Mouse (Mus musculus) midbrain, embryonic 16.5 days (tissue): ENCODE results near the gene Dusp2. TPM values are rescaled to one million over a fixed set of nuclear protein-coding genes. Genes with fewer than 3 reads are reported as not detected.

ENCODE experiments used
- ATAC-seq: fragments of 200-750 bp; cut with Nextera tagmentation; 2 replicates; pipeline ENCODE4 v1.8.0; 2017; ENCODE audit warnings: moderate TSS enrichment
- H3K27ac ChIP-seq: fragments of 300-500 bp; sonication (generic); 2 replicates; pipeline ENCODE4 v1.5.1; 2014; ENCODE audit warnings: mild to moderate bottlenecking, low read length, mixed read lengths
- H3K27me3 ChIP-seq: fragments of 300-500 bp; sonication (generic); 2 replicates; pipeline ENCODE4 v1.6.1; 2014; ENCODE audit warnings: low read depth, low read length, mixed read lengths; ENCODE audit not compliant: control insufficient read depth, insufficient read depth
- H3K36me3 ChIP-seq: fragments of 300-500 bp; sonication (generic); 2 replicates; pipeline ENCODE4 v1.6.1; 2014; ENCODE audit warnings: mild to moderate bottlenecking, low read length, moderate library complexity, mixed read lengths; ENCODE audit not compliant: control insufficient read depth, insufficient read depth
- H3K4me1 ChIP-seq: fragments of 300-500 bp; sonication (generic); 2 replicates; pipeline ENCODE4 v1.6.1; 2014; ENCODE audit warnings: mild to moderate bottlenecking, low read length, mixed read lengths; ENCODE audit not compliant: control insufficient read depth, insufficient read depth
- H3K4me2 ChIP-seq: fragments of 300-500 bp; sonication (generic); 2 replicates; pipeline ENCODE4 v1.6.1; 2014; ENCODE audit warnings: mild to moderate bottlenecking, low read length, mixed read lengths
- H3K4me3 ChIP-seq: fragments of 300-500 bp; sonication (generic); 2 replicates; pipeline ENCODE4 v1.5.1; 2014; ENCODE audit warnings: low read depth, mild to moderate bottlenecking, low read length, moderate library complexity, mixed read lengths
- H3K9ac ChIP-seq: fragments of 300-500 bp; sonication (generic); 2 replicates; pipeline ENCODE4 v1.6.1; 2014; ENCODE audit warnings: low read depth, low read length, mixed read lengths
- H3K9me3 ChIP-seq: fragments of 300-500 bp; sonication (generic); replicated peaks from 2 replicates; pipeline ENCODE4 v1.6.1; 2014; ENCODE audit warnings: mild to moderate bottlenecking, low read length, mixed read lengths; ENCODE audit not compliant: control insufficient read depth, poor library complexity, severe bottlenecking
- WGBS: fragments of 180-500 bp; shearing (Covaris S2); extraction: QIAGEN DNeasy Blood & Tissue Kit; methylation state at CpG from one replicate; pipeline ENCODE4 v1.1.7; 2014; 5-methylcytosine and 5-hydroxymethylcytosine counted together
- polyA plus RNA-seq: library from polyadenylated mRNA; unstranded; fragments of >200 nt; fragmentation: Nextera tagmentation; extraction: Ambion mirVana; gene quantifications from 2 replicates; pipeline ENCODE4 v1.2.1, GENCODE M21; 2015

The Dusp2 gene
- polyA plus RNA-seq, 1 experiment from 2014 or later: 15.6 TPM

DNA sequence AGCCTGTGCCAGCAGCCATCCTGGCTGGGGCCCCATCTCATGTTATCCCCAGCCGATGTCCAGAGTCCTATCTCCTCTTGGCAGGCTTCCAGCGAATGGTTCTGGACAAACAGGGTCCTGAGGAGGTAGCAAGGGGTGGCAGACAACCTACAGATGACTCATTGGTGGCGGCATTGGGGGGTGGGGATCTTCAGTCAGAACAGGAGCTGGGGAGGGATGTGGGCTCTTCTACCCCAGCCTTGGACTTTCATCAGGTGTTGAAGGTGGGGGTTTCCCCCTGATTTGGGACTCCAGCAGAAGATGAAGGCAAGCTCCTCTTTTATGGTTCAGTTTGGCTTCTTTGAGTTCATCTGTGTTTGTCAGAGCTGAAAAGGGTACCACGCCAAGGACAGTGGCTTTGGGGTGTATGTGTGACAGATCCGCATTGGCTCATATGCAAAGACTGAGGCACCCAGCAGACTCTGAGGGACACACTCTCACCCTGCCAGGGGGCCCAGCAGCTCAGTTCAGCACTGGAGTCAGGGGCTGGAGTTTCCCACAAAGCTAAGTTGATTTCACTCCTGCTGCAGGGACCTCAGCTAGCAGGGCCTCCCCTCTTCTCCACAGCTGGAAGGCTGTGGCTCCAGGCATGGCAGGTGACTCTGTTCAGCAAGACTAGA lies 1.9 kb upstream of the Dusp2 start:
- Histone ChIP-seq H3K9ac (no peak overlapping the region), H3K4me2 (no peak overlapping the region), H3K9me3 (no peaks in the 10 kb centered on the region), H3K27me3 (peaks cover 16% of the 10 kb centered on the region), H3K36me3 (no peaks in the 10 kb centered on the region), H3K4me1 (peaks cover 6% of the 10 kb centered on the region; the same call in 1 of the 2 replicates), H3K27ac (no peak overlapping the region), H3K4me3 (no peak overlapping the region)
- ATAC-seq: no peak
- 72% methylated on average over 5 of the region's 5 CpGs for WGBS

DNA sequence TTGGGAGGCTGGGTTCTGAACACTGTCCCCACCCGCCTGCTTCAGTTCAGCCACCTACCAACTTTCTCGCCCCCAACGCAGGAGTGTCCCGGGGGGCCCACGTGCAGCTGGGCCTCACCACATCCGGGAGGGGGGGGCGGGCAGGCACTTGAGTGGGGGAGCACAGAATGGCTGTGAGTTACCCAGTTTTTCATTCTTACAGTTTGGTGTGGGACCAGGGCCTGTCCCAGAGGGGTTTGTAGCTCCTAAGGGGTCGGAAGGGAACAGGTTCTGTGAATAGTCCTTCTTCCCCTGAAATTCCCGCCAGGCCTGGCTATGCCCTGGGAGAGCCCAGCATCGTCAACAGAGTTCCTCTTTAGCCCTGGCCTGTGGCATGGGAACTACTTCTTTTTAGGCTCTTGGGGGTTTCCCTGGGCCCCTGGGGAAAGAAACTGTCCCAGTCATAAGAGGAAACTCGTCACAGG lies 849 bp upstream of the Dusp2 start:
- H3K4me3 ChIP-seq: no peak overlapping the region
- no peak overlapping the region for H3K4me2 ChIP-seq
- no peaks in the 10 kb centered on the region for H3K36me3 ChIP-seq
- H3K9me3 ChIP-seq: no peaks in the 10 kb centered on the region
- H3K4me1 ChIP-seq: peaks cover 6% of the 10 kb centered on the region; the same call in 1 of the 2 replicates
- H3K27me3 ChIP-seq: peaks cover 16% of the 10 kb centered on the region
- H3K9ac ChIP-seq: no peak overlapping the region
- WGBS: 50% methylated on average over 11 of the region's 11 CpGs
- no peak overlapping the region for H3K27ac ChIP-seq
- ATAC-seq: no peak

DNA sequence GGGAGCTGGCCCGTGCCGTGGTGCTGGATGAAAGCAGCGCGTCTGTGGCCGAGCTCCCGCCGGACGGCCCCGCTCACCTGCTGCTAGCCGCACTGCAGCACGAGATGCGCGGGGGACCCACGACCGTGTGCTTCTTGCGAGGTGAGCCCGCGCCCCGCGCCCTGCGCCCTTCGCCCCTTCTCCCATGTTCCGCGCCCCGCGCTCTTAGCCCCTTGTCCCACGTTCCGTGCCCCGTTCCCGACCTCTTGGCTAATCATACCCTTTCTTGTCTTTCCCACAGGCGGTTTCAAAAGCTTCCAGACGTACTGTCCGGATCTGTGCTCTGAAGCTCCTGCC lies 506 bp downstream of the Dusp2 start:
- Histone ChIP-seq H3K4me2 (peak overlapping the region; percentile 93), H3K27me3 (peaks cover 16% of the 10 kb centered on the region), H3K27ac (no peak overlapping the region; the same call in 1 of the 2 replicates), H3K9ac (peak overlapping the region; percentile 64), H3K36me3 (no peaks in the 10 kb centered on the region), H3K4me3 (peak overlapping the region; percentile 56), H3K9me3 (no peaks in the 10 kb centered on the region), H3K4me1 (peaks cover 6% of the 10 kb centered on the region; the same call in 1 of the 2 replicates)
- WGBS: 3% methylated on average over 26 of the region's 33 CpGs
- ATAC-seq: no peak

DNA sequence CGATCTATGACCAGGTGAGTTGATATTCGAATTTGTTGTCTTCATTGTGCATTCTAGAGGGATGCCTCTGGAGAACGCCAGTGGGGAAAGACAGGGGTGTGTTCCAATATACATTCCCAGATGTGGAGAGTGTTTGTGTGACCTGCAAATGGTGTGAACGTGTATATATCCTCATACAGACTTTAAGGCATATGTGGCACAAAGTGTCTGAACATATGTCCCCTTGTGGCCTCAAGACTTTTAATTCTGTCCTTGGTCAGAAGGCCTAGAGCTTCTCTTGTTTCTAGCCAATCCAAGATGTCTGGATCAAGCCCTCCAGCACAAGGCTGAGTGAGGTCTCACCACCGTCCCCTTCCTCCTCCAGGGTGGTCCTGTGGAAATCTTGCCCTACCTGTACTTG lies 926 bp downstream of the Dusp2 start:
- H3K4me3 ChIP-seq: peak overlapping the region; percentile 56
- H3K27me3 ChIP-seq: peaks cover 18% of the 10 kb centered on the region
- peak overlapping the region; percentile 64 for H3K9ac ChIP-seq
- peak overlapping the region; percentile 93 for H3K4me2 ChIP-seq
- ATAC-seq: no peak
- H3K36me3 ChIP-seq: no peaks in the 10 kb centered on the region
- no peak overlapping the region for H3K27ac ChIP-seq
- WGBS: 47% methylated on average over 5 of the region's 5 CpGs
- peaks cover 6% of the 10 kb centered on the region; the same call in 1 of the 2 replicates for H3K4me1 ChIP-seq
- no peaks in the 10 kb centered on the region for H3K9me3 ChIP-seq

DNA sequence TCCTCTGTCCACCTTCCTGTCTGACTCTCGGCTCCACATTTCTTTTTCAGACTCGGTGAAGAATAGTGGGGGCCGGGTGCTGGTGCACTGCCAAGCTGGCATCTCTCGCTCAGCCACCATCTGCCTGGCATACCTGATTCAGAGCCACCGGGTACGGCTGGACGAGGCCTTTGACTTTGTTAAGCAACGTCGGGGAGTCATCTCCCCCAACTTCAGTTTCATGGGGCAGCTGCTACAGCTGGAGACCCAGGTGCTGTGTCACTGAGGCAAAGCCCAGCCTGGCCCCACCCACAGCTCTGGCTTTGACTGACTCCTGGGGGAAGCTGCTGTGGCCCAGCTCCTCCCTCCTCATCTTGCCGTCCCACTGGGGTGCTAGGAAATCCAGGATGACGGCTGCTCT lies 1.6 kb downstream of the Dusp2 start:
- peak overlapping the region; percentile 93; the same call in 1 of the 2 replicates for H3K4me2 ChIP-seq
- no peaks in the 10 kb centered on the region for H3K36me3 ChIP-seq

DNA sequence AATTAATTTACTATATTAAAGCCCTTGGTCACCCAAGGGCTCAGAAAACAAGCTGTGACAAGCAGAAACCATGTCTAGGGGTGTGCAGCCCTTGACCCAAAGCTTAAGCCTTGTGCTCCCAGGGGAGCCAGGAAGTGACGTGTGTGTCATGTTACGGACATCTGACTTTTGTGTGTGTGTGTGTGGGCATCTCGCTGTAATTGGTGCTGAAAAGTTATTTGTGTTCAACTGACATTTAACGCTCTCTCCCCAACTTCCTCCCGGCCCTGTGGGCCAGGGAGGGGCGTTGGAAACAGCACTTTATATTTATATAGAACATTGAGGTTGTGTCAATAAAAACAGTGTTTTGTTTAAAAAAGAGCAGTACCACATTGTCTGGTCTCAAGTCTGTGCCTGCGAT lies 2.1 kb downstream of the Dusp2 start:
- Histone ChIP-seq H3K9me3 (no peaks in the 10 kb centered on the region), H3K4me2 (no peak overlapping the region), H3K36me3 (no peaks in the 10 kb centered on the region), H3K9ac (no peak overlapping the region), H3K4me1 (peaks cover 6% of the 10 kb centered on the region; the same call in 1 of the 2 replicates), H3K27ac (no peak overlapping the region), H3K4me3 (no peak overlapping the region), H3K27me3 (peaks cover 19% of the 10 kb centered on the region)
- 72% methylated on average over 7 of the region's 7 CpGs for WGBS
- no peak for ATAC-seq

More for the DNA sequence above, 1.6 kb downstream of the Dusp2 start:
- Histone ChIP-seq H3K9me3 (no peaks in the 10 kb centered on the region), H3K4me3 (no peak overlapping the region), H3K9ac (no peak overlapping the region), H3K27ac (no peak overlapping the region), H3K27me3 (peaks cover 19% of the 10 kb centered on the region), H3K4me1 (peaks cover 6% of the 10 kb centered on the region; the same call in 1 of the 2 replicates)
- WGBS: 74% methylated on average over 11 of the region's 11 CpGs
- no peak for ATAC-seq

DNA sequence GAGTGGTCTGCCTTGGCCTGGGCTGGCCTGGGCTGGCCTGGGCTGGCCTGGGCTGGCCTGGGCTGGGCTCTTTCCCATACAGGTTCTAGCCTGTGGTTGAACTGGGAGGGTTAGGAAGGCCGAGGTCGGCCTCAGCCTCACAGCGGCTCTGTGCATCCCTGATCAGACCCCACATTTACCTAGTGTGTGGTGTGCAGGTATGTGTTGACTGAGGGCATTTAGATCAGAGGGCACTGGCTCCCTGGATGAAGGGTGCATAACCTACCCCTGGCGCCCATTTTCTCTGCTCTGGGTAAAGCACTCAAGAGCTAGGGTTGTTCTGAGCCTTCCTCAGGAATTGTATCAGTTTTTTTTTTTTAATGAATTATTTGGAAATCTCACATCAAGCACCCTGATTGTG lies 2.5 kb downstream of the Dusp2 start, which contains the start of gene Astl:
Gene Astl (plus strand): TSS at position 224 of the 400 bp plus-strand sequence.
- Histone ChIP-seq H3K27ac (no peak within 1 kb of the TSS), H3K9ac (no peak within 1 kb of the TSS), H3K9me3 (no peaks in the 10 kb centered on the region), H3K4me2 (peak within 1 kb of the TSS; percentile 93; the same call in 1 of the 2 replicates), H3K4me3 (no peak within 1 kb of the TSS), H3K36me3 (no peaks in the 10 kb centered on the region), H3K4me1 (peaks cover 6% of the 10 kb centered on the region; the same call in 1 of the 2 replicates), H3K27me3 (peaks cover 19% of the 10 kb centered on the region)
- WGBS: 93% methylated on average over 4 of the region's 4 CpGs
- no peak for ATAC-seq

DNA sequence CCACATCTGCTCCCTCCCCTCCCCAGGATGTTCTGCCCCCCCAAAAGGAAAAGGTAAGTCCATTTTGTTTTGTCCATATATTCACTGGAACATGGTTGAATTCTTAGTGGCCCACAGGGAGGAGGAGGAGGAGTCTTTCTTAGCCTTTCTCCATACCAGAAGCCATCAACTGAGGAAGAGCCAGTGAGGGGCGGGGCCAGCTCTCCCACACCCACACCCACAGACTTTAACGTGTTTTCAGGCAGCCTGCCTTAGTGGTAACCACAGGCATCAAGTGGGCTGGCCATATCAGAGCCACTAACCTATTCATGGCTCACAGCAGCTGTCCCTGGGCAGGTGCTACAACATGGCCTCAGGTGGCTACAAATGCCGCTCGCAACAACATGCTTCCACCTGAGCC lies 2.9 kb downstream of the Dusp2 start:
- H3K36me3 ChIP-seq: no peaks in the 10 kb centered on the region
- no peak overlapping the region for H3K4me3 ChIP-seq
- ATAC-seq: no peak
- H3K27me3 ChIP-seq: peaks cover 19% of the 10 kb centered on the region
- H3K4me1 ChIP-seq: peaks cover 6% of the 10 kb centered on the region; the same call in 1 of the 2 replicates
- H3K27ac ChIP-seq: no peak overlapping the region
- no peak overlapping the region for H3K9ac ChIP-seq
- 69% methylated on average over 4 of the region's 4 CpGs for WGBS
- no peaks in the 10 kb centered on the region for H3K9me3 ChIP-seq
- H3K4me2 ChIP-seq: no peak overlapping the region

DNA sequence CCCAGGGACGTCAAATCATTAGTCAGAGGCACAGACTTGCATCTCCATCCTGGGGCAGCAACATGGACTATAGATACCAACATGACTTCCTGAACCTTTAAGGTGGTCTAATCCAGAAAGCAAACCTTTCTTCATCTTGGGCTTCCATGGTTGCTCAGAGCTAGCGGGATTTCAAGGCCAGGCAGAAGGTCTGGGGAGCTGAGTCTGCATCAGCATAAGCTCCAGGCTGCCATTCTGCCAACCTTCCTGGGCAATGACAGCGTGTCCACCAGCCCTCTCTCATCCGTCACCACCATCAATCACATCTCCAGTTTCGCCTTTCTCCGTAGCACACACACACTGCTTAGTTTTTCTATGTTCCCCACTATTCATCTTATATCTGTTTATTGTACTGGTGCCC lies 3.3 kb downstream of the Dusp2 start:
- no peak overlapping the region for H3K27ac ChIP-seq
- ATAC-seq: no peak
- WGBS: 84% methylated on average over 6 of the region's 6 CpGs

More for the DNA sequence above, 3.3 kb downstream of the Dusp2 start:
- Histone ChIP-seq H3K4me3 (no peak overlapping the region), H3K4me2 (no peak overlapping the region), H3K9me3 (no peaks in the 10 kb centered on the region), H3K36me3 (no peaks in the 10 kb centered on the region), H3K9ac (no peak overlapping the region), H3K4me1 (peaks cover 6% of the 10 kb centered on the region; the same call in 1 of the 2 replicates), H3K27me3 (peaks cover 19% of the 10 kb centered on the region)
